ENCODE assay signal across 8 mouse cellular contexts in the genomic region with DNA sequence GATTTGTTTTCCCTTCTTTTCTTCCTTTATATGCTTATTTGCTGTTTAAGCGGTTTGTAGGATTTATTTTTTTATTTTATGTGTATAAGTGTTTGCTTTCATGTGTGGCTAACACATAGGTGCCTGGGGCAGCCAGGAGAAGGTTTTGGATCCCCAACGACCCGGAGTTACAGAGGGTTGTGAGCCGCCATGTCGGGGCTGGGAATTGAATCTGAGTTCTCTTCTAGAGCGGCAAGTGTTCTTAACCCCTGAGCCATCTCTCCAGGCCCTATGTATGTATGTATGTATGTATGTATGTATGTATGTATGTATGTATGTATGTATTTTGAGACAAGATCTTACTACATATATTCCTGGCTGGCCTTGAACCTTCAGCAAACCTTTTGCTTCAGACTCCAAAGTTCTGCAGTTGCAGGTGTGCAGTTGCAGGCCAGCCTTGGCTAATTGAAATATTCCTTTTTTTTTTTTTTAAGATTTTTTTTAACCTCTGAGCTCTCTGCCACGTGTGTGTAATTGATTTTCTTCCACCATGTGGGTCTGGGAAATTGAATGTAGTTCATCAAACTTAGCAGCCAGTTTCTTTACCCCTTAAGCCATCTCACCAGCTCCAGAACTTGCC. TPM values are rescaled to one million over a fixed set of nuclear protein-coding genes. Genes with fewer than 3 reads are reported as not detected.
A peak's percentile ranks its signal among the peaks of the same experiment; 100 is the strongest.
DNase-seq lines count a peak whose midpoint lies in the region; ATAC-seq and TF ChIP-seq lines count a peak whose summit lies in the region.

No protein-coding gene starts in this region.

- 20% methylated on average over 7 of the region's 7 CpGs for WGBS in neural tube, embryonic 11.5 days
- WGBS in hindbrain, embryonic 12.5 days, result 20% methylated on average over 7 of the region's 7 CpGs
- WGBS in liver, embryonic 14.5 days (ENCODE audit: insufficient replicate concordance), result 17% methylated on average over 7 of the region's 7 CpGs

- TF ChIP-seq EP300 in liver, embryonic 14.5 days (IDR thresholded peaks at IDR 0.05; ENCODE audit: low read depth), result no peak

- H3K36me3 ChIP-seq in neural tube, embryonic 11.5 days (ENCODE audit: control insufficient read depth, insufficient read depth, low read length), result no peaks in the 10 kb centered on the region
- no peaks in the 10 kb centered on the region for H3K36me3 ChIP-seq in hindbrain, embryonic 12.5 days
- no peaks in the 10 kb centered on the region for H3K36me3 ChIP-seq in liver, embryonic 14.5 days (replicated peaks; ENCODE audit: control insufficient read depth, insufficient read depth, low read depth)

- H3K27me3 ChIP-seq in neural tube, embryonic 11.5 days (ENCODE audit: control insufficient read depth, insufficient read depth, low read length), result no peaks in the 10 kb centered on the region
- no peaks in the 10 kb centered on the region for H3K27me3 ChIP-seq in hindbrain, embryonic 12.5 days
- no peaks in the 10 kb centered on the region for H3K27me3 ChIP-seq in liver, embryonic 14.5 days (ENCODE audit: control insufficient read depth, insufficient read depth, low read length)

- peak overlapping the region; percentile 96; the same call in 1 of the 2 replicates for H3K9ac ChIP-seq in neural tube, embryonic 11.5 days (ENCODE audit: low read length)
- peak overlapping the region; percentile 98 for H3K9ac ChIP-seq in hindbrain, embryonic 12.5 days
- H3K9ac ChIP-seq in liver, embryonic 14.5 days (replicated peaks), result peak overlapping the region; percentile 95

- peak overlapping the region; percentile 89 for H3K4me3 ChIP-seq in neural tube, embryonic 11.5 days (ENCODE audit: low read depth, low read length)
- peak overlapping the region; percentile 97 for H3K4me3 ChIP-seq in hindbrain, embryonic 12.5 days
- peak overlapping the region; percentile 70 to 81 for H3K4me3 ChIP-seq in liver, embryonic 14.5 days (ENCODE audit: insufficient read depth in 1 of 2, low read depth in 2 of 2, low read length in 2 of 2)

- no peak for ATAC-seq in neural tube, embryonic 11.5 days (ENCODE audit: insufficient read depth, low FRiP score, low TSS enrichment)
- ATAC-seq in hindbrain, embryonic 12.5 days (ENCODE audit: low FRiP score), result no peak
- no peak for ATAC-seq in liver, embryonic 14.5 days (ENCODE audit: insufficient read depth)
- ATAC-seq in monocyte, adult 5-6 weeks (replicated peaks; ENCODE audit: insufficient number of reproducible peaks, low FRiP score, low TSS enrichment, poor library complexity, severe bottlenecking), result no peak

- H3K4me2 ChIP-seq in neural tube, embryonic 11.5 days (ENCODE audit: low read depth), result peak overlapping the region; percentile 38
- peak overlapping the region; percentile 58 for H3K4me2 ChIP-seq in hindbrain, embryonic 12.5 days (replicated peaks)
- H3K4me2 ChIP-seq in liver, embryonic 14.5 days (ENCODE audit: low read depth), result peak overlapping the region; percentile 73

- H3K9me3 ChIP-seq in neural tube, embryonic 11.5 days (ENCODE audit: control insufficient read depth, low read length), result no peaks in the 10 kb centered on the region
- no peaks in the 10 kb centered on the region for H3K9me3 ChIP-seq in hindbrain, embryonic 12.5 days (replicated peaks)
- H3K9me3 ChIP-seq in liver, embryonic 14.5 days (ENCODE audit: control insufficient read depth, low read length), result no peaks in the 10 kb centered on the region

- DNase-seq in neural tube, embryonic 11.5 days (ENCODE audit: low spot score), result no peak
- no peak for DNase-seq in neural tube, embryonic 10.5 days (ENCODE audit: extremely low spot score, low spot score)
- DNase-seq in embryo, embryonic 11 days, result peak; percentile 39
- no peak for DNase-seq in liver, embryonic 14.5 days (ENCODE audit: low read depth in 3 of 3, low spot score in 3 of 3)
- DNase-seq in thymus, postnatal 0 days (ENCODE audit: low spot score), result peak; percentile 21
- DNase-seq in ovary, adult 18-20 months (ENCODE audit: low spot score), result no peak

- no peaks in the 10 kb centered on the region for H3K4me1 ChIP-seq in neural tube, embryonic 11.5 days (ENCODE audit: control insufficient read depth, insufficient read depth, low read length)
- peaks cover 29% of the 10 kb centered on the region for H3K4me1 ChIP-seq in hindbrain, embryonic 12.5 days
- peaks cover 49 to 50% of the 10 kb centered on the region in 2 experiments for H3K4me1 ChIP-seq in liver, embryonic 14.5 days (replicated peaks; ENCODE audit: control insufficient read depth in 2 of 2, insufficient read depth in 2 of 2, low read length in 1 of 2)

- TF ChIP-seq CTCF in liver, embryonic 14.5 days (IDR thresholded peaks at IDR 0.05; ENCODE audit: low read depth), result no peak

- H3K27ac ChIP-seq in neural tube, embryonic 11.5 days (ENCODE audit: low read depth, low read length), result no peak overlapping the region
- H3K27ac ChIP-seq in hindbrain, embryonic 12.5 days, result peak overlapping the region; percentile 96; the same call in 1 of the 2 replicates
- H3K27ac ChIP-seq in liver, embryonic 14.5 days, result peak overlapping the region; percentile 88

RNA-seq across cellular contexts. Expression of a gene that starts 1.0 kb away (rescaled TPM):
- polyA plus RNA-seq in neural tube, embryonic 11.5 days (2014; fragmentation: Nextera tagmentation; extraction: Ambion mirVana), result 73.7 and 73.8 TPM in 2 replicates
- 81.7 and 94.6 TPM in 2 replicates for polyA plus RNA-seq in hindbrain, embryonic 12.5 days (2016; fragmentation: Nextera tagmentation; extraction: Ambion mirVana)
- 8.5 and 15.9 TPM in 2 replicates for polyA plus RNA-seq in liver, embryonic 14.5 days (2012; rRNA removed)
- polyA plus RNA-seq in liver, embryonic 14.5 days (2014; fragmentation: Nextera tagmentation; extraction: Ambion mirVana), result 22.6 and 22.8 TPM in 2 replicates
- 77.2 and 91.7 TPM in 2 replicates for polyA plus RNA-seq in thymus, postnatal 0 days (2015; fragmentation: Nextera tagmentation; extraction: Ambion mirVana)
- total RNA-seq in monocyte, adult 5-6 weeks (2017), result 22.3 to 33.3 TPM (median 24.7 TPM) in 3 replicates

RNA-seq across cellular contexts. Expression of a gene that starts 10.6 kb away (rescaled TPM):
- 160 and 178 TPM in 2 replicates for polyA plus RNA-seq in neural tube, embryonic 11.5 days (2014; fragmentation: Nextera tagmentation; extraction: Ambion mirVana)
- polyA plus RNA-seq in hindbrain, embryonic 12.5 days (2016; fragmentation: Nextera tagmentation; extraction: Ambion mirVana), result 149 and 151 TPM in 2 replicates
- 46.8 and 54.6 TPM in 2 replicates for polyA plus RNA-seq in liver, embryonic 14.5 days (2012; rRNA removed)
- polyA plus RNA-seq in liver, embryonic 14.5 days (2014; fragmentation: Nextera tagmentation; extraction: Ambion mirVana), result 111 TPM in 2 replicates
- polyA plus RNA-seq in thymus, postnatal 0 days (2015; fragmentation: Nextera tagmentation; extraction: Ambion mirVana), result 200 and 203 TPM in 2 replicates
- 34.6 to 75.1 TPM (median 51.6 TPM) in 3 replicates for total RNA-seq in monocyte, adult 5-6 weeks (2017)

RNA-seq across cellular contexts. Expression of a gene that starts 17.6 kb away (rescaled TPM):
- polyA plus RNA-seq in neural tube, embryonic 11.5 days (2014; fragmentation: Nextera tagmentation; extraction: Ambion mirVana), result not detected in 2 replicates
- not detected in 2 replicates for polyA plus RNA-seq in hindbrain, embryonic 12.5 days (2016; fragmentation: Nextera tagmentation; extraction: Ambion mirVana)
- not detected in 2 replicates for polyA plus RNA-seq in liver, embryonic 14.5 days (2012; rRNA removed)
- not detected in 2 replicates for polyA plus RNA-seq in liver, embryonic 14.5 days (2014; fragmentation: Nextera tagmentation; extraction: Ambion mirVana)
- not detected in 2 replicates for polyA plus RNA-seq in thymus, postnatal 0 days (2015; fragmentation: Nextera tagmentation; extraction: Ambion mirVana)
- total RNA-seq in monocyte, adult 5-6 weeks (2017), result not detected in 3 replicates

RNA-seq across cellular contexts. Expression of a gene that starts 56.0 kb away (rescaled TPM):
- 7.3 and 8.2 TPM in 2 replicates for polyA plus RNA-seq in neural tube, embryonic 11.5 days (2014; fragmentation: Nextera tagmentation; extraction: Ambion mirVana)
- polyA plus RNA-seq in hindbrain, embryonic 12.5 days (2016; fragmentation: Nextera tagmentation; extraction: Ambion mirVana), result 5.8 and 6.5 TPM in 2 replicates
- polyA plus RNA-seq in liver, embryonic 14.5 days (2012; rRNA removed), result 0.67 and 0.75 TPM in 2 replicates
- polyA plus RNA-seq in liver, embryonic 14.5 days (2014; fragmentation: Nextera tagmentation; extraction: Ambion mirVana), result 0.61 and 0.65 TPM in 2 replicates
- polyA plus RNA-seq in thymus, postnatal 0 days (2015; fragmentation: Nextera tagmentation; extraction: Ambion mirVana), result 1.8 and 2.3 TPM in 2 replicates
- total RNA-seq in monocyte, adult 5-6 weeks (2017), result 0.11 to 1.3 TPM (median 0.86 TPM) in 3 replicates

Comparison
In these comparisons a context has a peak if more than half of its experiments do, and no peak if none do; other contexts are left out.
1. DNase-seq: peak in embryo, embryonic 11 days (single experiment) and thymus, postnatal 0 days (single experiment); none in neural tube, embryonic 11.5 days (single experiment), neural tube, embryonic 10.5 days (single experiment), liver, embryonic 14.5 days (0 of 3) and ovary, adult 18-20 months (single experiment).
2. Peak in every context shown above with its lines, with median percentiles within 50 percentile points of each other: H3K4me2 ChIP-seq, H3K4me3 ChIP-seq and H3K9ac ChIP-seq.